Mouse (Mus musculus): ENCODE data around the gene AI597479. TPM values are rescaled to one million over a fixed set of nuclear protein-coding genes. Genes with fewer than 3 reads are reported as not detected.
A peak's percentile ranks its signal among the peaks of the same experiment; 100 is the strongest.

Gene AI597479
- polyA plus RNA-seq, 1 experiment, result 32.3 TPM

DNA sequence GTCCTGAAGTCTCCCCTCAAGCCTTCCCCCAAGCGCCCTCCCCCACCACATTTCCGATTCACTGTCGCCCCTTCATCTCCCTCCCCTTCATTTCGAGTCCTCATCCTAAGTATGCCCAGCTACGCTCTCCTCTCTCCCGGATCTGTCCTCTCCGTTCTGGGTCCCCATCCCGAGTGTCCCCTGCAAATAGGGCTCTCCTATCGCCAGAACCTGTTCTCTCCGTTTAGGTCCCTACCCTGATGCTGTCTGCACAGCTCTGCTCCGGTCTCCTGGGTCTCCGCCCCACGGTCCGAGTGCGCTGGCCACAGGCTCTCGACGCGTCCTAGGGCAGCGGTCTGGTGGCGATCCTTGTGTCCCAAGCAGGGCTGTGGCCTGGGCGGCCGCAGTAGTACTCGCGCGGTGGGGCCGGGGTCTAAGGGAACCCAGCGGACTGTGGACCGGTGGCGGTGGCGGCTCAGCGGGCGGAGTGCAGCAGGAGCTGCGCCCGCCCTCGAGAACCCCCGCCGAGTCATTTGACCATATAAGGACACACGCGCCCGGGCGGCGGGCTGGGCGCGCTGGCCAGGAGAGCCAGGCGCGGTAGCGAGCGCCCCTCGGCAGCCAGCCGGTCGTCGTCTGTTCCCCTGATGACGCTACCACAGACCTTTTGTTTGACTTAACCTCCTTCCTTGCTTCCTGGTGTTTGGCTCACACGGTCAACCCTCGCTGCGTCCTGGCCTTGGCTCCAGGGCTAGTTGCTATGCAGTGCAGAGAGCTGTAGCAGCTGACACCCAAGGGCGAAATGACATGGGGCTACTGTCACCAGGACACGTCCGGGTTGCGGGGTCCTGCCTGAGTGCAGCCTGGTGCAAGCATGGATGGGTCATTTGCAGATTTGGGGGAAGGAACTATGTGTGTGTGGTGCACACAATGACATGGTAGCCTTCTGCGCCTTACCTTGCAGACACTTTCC lies 65.2 kb downstream of the AI597479 start:
- no peak for TF ChIP-seq CTCF (IDR thresholded peaks at IDR 0.05; ENCODE audit: borderline replicate concordance, extremely low read depth, insufficient read depth, insufficient read length)
- no peak for TF ChIP-seq POLR2A (IDR thresholded peaks at IDR 0.05; ENCODE audit: borderline replicate concordance, extremely low read depth, insufficient read depth, insufficient read length, poor library complexity, severe bottlenecking)
- DNase-seq (ENCODE audit: low read depth), result peak; percentile 81

DNA sequence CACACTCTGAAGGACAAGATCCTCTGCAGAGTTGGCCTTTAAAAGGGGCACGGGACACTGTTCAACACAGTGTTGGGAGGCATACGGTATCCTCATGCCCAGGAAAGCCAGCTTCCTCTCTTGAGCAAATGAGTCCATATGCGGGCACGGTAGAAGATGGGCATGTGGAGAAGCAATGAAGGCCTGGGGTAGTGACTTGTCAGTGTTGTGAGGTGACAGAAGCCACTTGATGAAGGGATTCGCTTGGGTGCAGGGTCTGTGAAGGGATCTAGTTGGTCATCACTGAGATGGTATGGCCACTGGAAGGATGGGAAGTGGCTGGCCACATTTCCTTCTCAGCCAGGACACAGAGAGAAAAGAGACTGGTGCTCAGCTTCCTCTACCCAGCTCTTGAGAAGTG lies 66.1 kb downstream of the AI597479 start:
- no peak for DNase-seq (ENCODE audit: low read depth)
- TF ChIP-seq CTCF (IDR thresholded peaks at IDR 0.05; ENCODE audit: borderline replicate concordance, extremely low read depth, insufficient read depth, insufficient read length), result no peak
- no peak for TF ChIP-seq POLR2A (IDR thresholded peaks at IDR 0.05; ENCODE audit: borderline replicate concordance, extremely low read depth, insufficient read depth, insufficient read length, poor library complexity, severe bottlenecking)

Other genes starting within 250 kb of the AI597479 start
- gene Mrps9, start 247.5 kb upstream of the AI597479 start, polyA plus RNA-seq (2012; rRNA removed), result 40.5 and 43.2 TPM in 2 replicates
- gene Gpr45, start 145.8 kb upstream of the AI597479 start, polyA plus RNA-seq (2012; rRNA removed), result 18.5 and 27.7 TPM in 2 replicates
- gene Tgfbrap1, start 73 bp upstream of the AI597479 start, polyA plus RNA-seq (2012; rRNA removed), result 30.4 and 36.0 TPM in 2 replicates
- 15.4 and 17.2 TPM in 2 replicates for gene Fhl2, start 98.3 kb downstream of the AI597479 start, polyA plus RNA-seq (2012; rRNA removed)

Measured in brain, embryonic 14.5 days (tissue).